Mouse (Mus musculus) C2C12 (cell line): ENCODE measurements around the gene Rbms3.

Source experiments
- CTCF ChIP-seq: IDR thresholded peaks from one replicate; pipeline ENCODE4 v1.5.1; 2011; ENCODE audit not compliant: control insufficient read depth, insufficient read depth, insufficient read length
- MAX ChIP-seq: IDR thresholded peaks from one replicate; pipeline ENCODE4 v1.6.1; 2011; ENCODE audit warnings: mild to moderate bottlenecking, control low read depth
- MYOD1 ChIP-seq: IDR thresholded peaks from one replicate; pipeline ENCODE4 v1.6.1; 2011; ENCODE audit warnings: low read depth; ENCODE audit not compliant: control insufficient read depth, insufficient read length
- MYOG ChIP-seq: IDR thresholded peaks from one replicate; pipeline ENCODE4 v1.6.1; 2011; ENCODE audit not compliant: control insufficient read depth, insufficient read length; ENCODE audit errors: extremely low read depth
- USF1 ChIP-seq: IDR thresholded peaks from one replicate; pipeline ENCODE4 v1.6.1; 2011; ENCODE audit warnings: low read depth, mild to moderate bottlenecking, control low read depth, moderate library complexity

- no peak for TF ChIP-seq CTCF
- no peak for TF ChIP-seq MAX
- TF ChIP-seq MYOD1: no peak
- no peak for TF ChIP-seq USF1
- no peak for TF ChIP-seq MYOG
Measured at GRCm38 (mm10) chr9:117423259-117423658, 206.5 kb downstream of the Rbms3 start.
